Mouse (Mus musculus) subcutaneous adipose tissue, adult 2 months (tissue): ENCODE data around the gene Ppt2. TPM values are rescaled to one million over a fixed set of nuclear protein-coding genes. Genes with fewer than 3 reads are reported as not detected.

Source experiments
- polyA plus RNA-seq: library from polyadenylated mRNA; depleted of rRNA; stranded (reverse); fragments of >200 nt; gene quantifications from 2 replicates; pipeline ENCODE4 v1.2.3, GENCODE M21; 2012; ENCODE audit warnings: low replicate concordance; rRNA removed

Ppt2 gene
- 51.8 and 56.8 TPM in 2 replicates for polyA plus RNA-seq

GRCm38 (mm10) chr17:34627943-34628643, at the start of gene Ppt2:
Gene Ppt2, minus strand, starts transcription at chr17:34628510.

GRCm38 (mm10) chr17:34670235-34670634, 41.9 kb upstream of the Ppt2 start, which contains the start of gene Tnxb:
Gene Tnxb, plus strand, starts transcription at chr17:34670535.

GRCm38 (mm10) chr17:34646906-34647787, 18.8 kb upstream of the Ppt2 start, which contains the start of gene Atf6b:
Gene Atf6b, plus strand, starts transcription at chr17:34647146.

GRCm38 (mm10) chr17:34644608-34645007, 16.3 kb upstream of the Ppt2 start, which contains the start of gene Fkbpl:
Gene Fkbpl, plus strand, starts transcription at chr17:34644764.

GRCm38 (mm10) chr17:34629221-34629751, 976 bp upstream of the Ppt2 start, which contains the start of gene Prrt1:
Gene Prrt1, plus strand, starts transcription at chr17:34629533.

GRCm38 (mm10) chr17:34615871-34616270, 12.4 kb downstream of the Ppt2 start, which contains the start of gene Egfl8:
Gene Egfl8, minus strand, starts transcription at chr17:34615971.

GRCm38 (mm10) chr17:34604061-34604508, 24.2 kb downstream of the Ppt2 start, which contains the start of gene Agpat1:
Gene Agpat1, plus strand, starts transcription at chr17:34604262.

GRCm38 (mm10) chr17:34603375-34604060, 24.8 kb downstream of the Ppt2 start, which contains the start of gene Rnf5:
Gene Rnf5, minus strand, starts transcription at chr17:34603690.

GRCm38 (mm10) chr17:34597566-34598095, 30.7 kb downstream of the Ppt2 start, which contains the start of gene Ager:
Gene Ager, plus strand, starts transcription at chr17:34597862.

GRCm38 (mm10) chr17:34591029-34591993, 37.0 kb downstream of the Ppt2 start, which contains the start of gene Pbx2:
Gene Pbx2, plus strand, starts transcription at chr17:34591266.

GRCm38 (mm10) chr17:34589681-34590101, 38.6 kb downstream of the Ppt2 start, which contains the start of gene Gpsm3:
Gene Gpsm3, plus strand, starts transcription at chr17:34589806.

Other genes with a start within 250 kb of the Ppt2 start
- 0.94 and 1.8 TPM in 2 replicates for gene BC051142, start 229.7 kb downstream of the Ppt2 start, polyA plus RNA-seq
- gene Btnl4, start 151.2 kb downstream of the Ppt2 start, polyA plus RNA-seq = 0.40 TPM in 1 of 2 replicates, not detected in the other
- not detected in 2 replicates for gene Btnl6, start 111.2 kb downstream of the Ppt2 start, polyA plus RNA-seq
- gene Notch4, start 64.2 kb downstream of the Ppt2 start, polyA plus RNA-seq = 22.4 and 68.7 TPM in 2 replicates
- 14.5 and 19.6 TPM in 2 replicates for gene Gpsm3, start 38.7 kb downstream of the Ppt2 start, polyA plus RNA-seq
- gene Pbx2, start 37.2 kb downstream of the Ppt2 start, polyA plus RNA-seq = 51.4 and 93.8 TPM in 2 replicates
- 2.8 and 4.0 TPM in 2 replicates for gene Ager, start 30.6 kb downstream of the Ppt2 start, polyA plus RNA-seq
- gene Rnf5, start 24.8 kb downstream of the Ppt2 start, polyA plus RNA-seq = 90.6 and 100 TPM in 2 replicates
- 234 and 241 TPM in 2 replicates for gene Agpat1, start 24.2 kb downstream of the Ppt2 start, polyA plus RNA-seq
- gene Egfl8, start 12.5 kb downstream of the Ppt2 start, polyA plus RNA-seq = 5.7 and 6.5 TPM in 2 replicates
- gene Prrt1, start 1.0 kb upstream of the Ppt2 start, polyA plus RNA-seq = 3.7 and 6.6 TPM in 2 replicates
- 6.4 and 7.2 TPM in 2 replicates for gene Fkbpl, start 16.3 kb upstream of the Ppt2 start, polyA plus RNA-seq
- 65.5 and 103 TPM in 2 replicates for gene Atf6b, start 18.6 kb upstream of the Ppt2 start, polyA plus RNA-seq
- 90.8 and 117 TPM in 2 replicates for gene Tnxb, start 42.0 kb upstream of the Ppt2 start, polyA plus RNA-seq
- gene C4b, start 115.4 kb upstream of the Ppt2 start, polyA plus RNA-seq = 136 and 385 TPM in 2 replicates
- 0.26 and 1.6 TPM in 2 replicates for gene Cyp21a1, start 176.1 kb upstream of the Ppt2 start, polyA plus RNA-seq
- 37.5 and 44.6 TPM in 2 replicates for gene Stk19, start 208.4 kb upstream of the Ppt2 start, polyA plus RNA-seq
- gene Dxo, start 208.5 kb upstream of the Ppt2 start, polyA plus RNA-seq = 65.8 and 69.5 TPM in 2 replicates
- 92.6 and 103 TPM in 2 replicates for gene Skiv2l, start 221.7 kb upstream of the Ppt2 start, polyA plus RNA-seq
- 26.6 and 41.9 TPM in 2 replicates for gene Nelfe, start 221.9 kb upstream of the Ppt2 start, polyA plus RNA-seq
- 75.6 and 198 TPM in 2 replicates for gene Cfb, start 234.0 kb upstream of the Ppt2 start, polyA plus RNA-seq